Mouse (Mus musculus) cortical plate, adult 2 months (tissue): ENCODE results near the gene Iba57.

ENCODE experiments used
- CTCF ChIP-seq: fragments of 200-500 bp; IDR thresholded peaks from 2 replicates; pipeline ENCODE4 v1.5.1; 2011; ENCODE audit warnings: mild to moderate bottlenecking, control low read depth, low read length; ENCODE audit not compliant: insufficient read depth; ENCODE audit errors: extremely low read depth
- POLR2A ChIP-seq: fragments of 200-500 bp; IDR thresholded peaks from 2 replicates; pipeline ENCODE4 v1.6.1; 2011; ENCODE audit warnings: mild to moderate bottlenecking, low read length, control low read depth; ENCODE audit not compliant: insufficient read depth; ENCODE audit errors: extremely low read depth

DNA sequence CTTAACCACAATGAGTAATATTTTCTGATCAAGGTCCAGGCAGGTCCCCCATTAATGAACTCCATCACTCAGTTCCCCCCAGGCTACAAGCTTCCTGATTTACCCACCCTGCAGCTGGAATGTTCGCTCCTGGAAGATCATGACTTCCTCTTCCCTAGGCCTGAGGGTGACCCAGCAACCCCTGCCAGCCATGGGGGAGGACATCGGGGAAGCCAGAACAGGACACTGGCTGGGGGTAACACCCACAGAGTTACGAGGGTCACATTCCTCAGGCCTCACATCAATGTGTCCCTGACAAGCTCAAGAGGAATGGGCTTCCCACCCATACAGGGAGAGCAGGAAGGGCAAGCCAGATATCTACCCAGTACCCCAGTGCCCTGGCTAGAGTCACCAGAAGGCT lies 6.3 kb upstream of the Iba57 start:
- TF ChIP-seq CTCF (no peak), POLR2A (no peak)
